Mouse (Mus musculus): ENCODE data around the gene Zswim4. TPM values are rescaled to one million over a fixed set of nuclear protein-coding genes. Genes with fewer than 3 reads are reported as not detected.

The Zswim4 gene
- total and polyA plus RNA-seq, 2 experiments = 2.8 to 8.4 TPM

DNA sequence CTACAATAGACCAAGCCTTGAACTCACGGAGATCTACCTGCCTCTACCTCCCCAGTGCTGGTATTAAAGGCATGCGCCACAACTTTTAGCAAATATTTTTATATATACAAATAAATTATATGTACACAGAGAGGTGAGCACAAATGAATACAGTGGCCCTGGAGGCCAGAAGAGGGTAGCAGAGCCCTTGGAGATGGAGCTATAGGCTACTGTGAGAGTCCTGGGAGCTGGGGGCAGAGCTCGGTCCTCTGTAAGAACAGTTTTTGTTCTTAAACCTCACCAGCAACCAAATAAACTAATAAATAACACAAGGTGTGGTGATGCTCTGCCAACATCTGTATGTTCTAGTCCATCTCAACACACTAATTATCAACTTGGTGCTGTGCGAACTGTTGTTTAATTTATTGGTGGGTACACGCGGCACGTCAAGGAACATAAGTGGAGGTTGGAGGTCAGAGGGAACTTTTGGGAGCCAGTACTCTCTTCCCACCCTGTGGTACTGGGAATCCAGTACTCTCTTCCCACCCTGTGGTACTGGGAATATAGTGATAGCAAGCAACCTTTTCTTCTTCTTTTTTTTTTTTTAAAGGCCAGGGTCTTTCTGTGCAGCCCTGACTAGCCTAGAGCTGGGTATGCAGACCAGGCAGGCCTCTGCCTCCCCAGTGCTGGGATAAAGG, 46.5 kb downstream of the Zswim4 start:
- Histone ChIP-seq H3K4me3 (ENCODE audit: insufficient read depth, low read depth, low read length) (no peak overlapping the region), H3K4me1 (ENCODE audit: control insufficient read depth, insufficient read depth, low read length) (no peaks in the 10 kb centered on the region), H3K27me3 (ENCODE audit: control insufficient read depth, insufficient read depth, low read length) (no peaks in the 10 kb centered on the region), H3K36me3 (ENCODE audit: control insufficient read depth, insufficient read depth, low read length) (no peaks in the 10 kb centered on the region), H3K9ac (ENCODE audit: low read depth, low read length) (no peak overlapping the region), H3K79me2 (ENCODE audit: control insufficient read depth, insufficient read depth, low read length) (no peaks in the 10 kb centered on the region), H3K27ac (replicated peaks; ENCODE audit: insufficient read depth, low read depth, low read length) (no peak overlapping the region)
- TF ChIP-seq POLR2A (IDR thresholded peaks at IDR 0.05; ENCODE audit: extremely low read depth, insufficient read depth, low read length) (no peak), CTCF (IDR thresholded peaks at IDR 0.05; ENCODE audit: low read depth, low read length) (no peak)
- 94% methylated on average over 7 of the region's 7 CpGs for WGBS
- no peak for DNase-seq (ENCODE audit: extremely low read depth, low read depth, low spot score)

DNA sequence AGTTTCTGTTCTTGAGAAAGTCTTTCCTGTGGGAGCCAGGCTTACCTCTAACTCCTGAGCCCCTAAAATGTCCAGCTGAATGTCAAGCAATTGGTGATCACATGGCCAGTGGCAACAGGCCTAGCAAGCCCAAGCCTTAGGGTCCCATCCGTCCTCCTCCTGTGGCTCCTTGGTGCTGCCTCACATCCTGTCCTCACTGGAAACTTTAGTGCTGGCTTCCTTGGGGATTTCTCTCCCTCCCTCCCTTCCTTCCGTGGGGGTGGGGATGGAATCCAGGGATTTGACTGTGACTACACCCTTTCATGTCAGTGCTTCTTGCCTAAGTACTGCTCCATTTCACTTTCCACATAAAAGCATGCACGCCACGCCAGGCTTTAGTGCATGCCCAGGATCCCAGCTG, 47.3 kb downstream of the Zswim4 start:
- Histone ChIP-seq H3K36me3 (ENCODE audit: control insufficient read depth, insufficient read depth, low read length) (no peaks in the 10 kb centered on the region), H3K9ac (ENCODE audit: low read depth, low read length) (peak overlapping the region; percentile 18; the same call in 1 of the 2 replicates), H3K79me2 (ENCODE audit: control insufficient read depth, insufficient read depth, low read length) (no peaks in the 10 kb centered on the region), H3K27ac (replicated peaks; ENCODE audit: insufficient read depth, low read depth, low read length) (peak overlapping the region; percentile 48), H3K27me3 (ENCODE audit: control insufficient read depth, insufficient read depth, low read length) (0 out of 2 replicates have a peak, but pooled peaks cover 2% of the 10 kb centered on the region), H3K4me3 (ENCODE audit: insufficient read depth, low read depth, low read length) (no peak overlapping the region), H3K4me1 (ENCODE audit: control insufficient read depth, insufficient read depth, low read length) (no peaks in the 10 kb centered on the region)
- DNase-seq (ENCODE audit: extremely low read depth, low read depth, low spot score) = no peak
- TF ChIP-seq POLR2A (IDR thresholded peaks at IDR 0.05; ENCODE audit: extremely low read depth, insufficient read depth, low read length) = 0 out of 2 replicates have a peak, but pooled peaks have one; percentile 24
- no peak for TF ChIP-seq CTCF (IDR thresholded peaks at IDR 0.05; ENCODE audit: low read depth, low read length)
- WGBS = 64% methylated on average over 4 of the region's 4 CpGs

DNA sequence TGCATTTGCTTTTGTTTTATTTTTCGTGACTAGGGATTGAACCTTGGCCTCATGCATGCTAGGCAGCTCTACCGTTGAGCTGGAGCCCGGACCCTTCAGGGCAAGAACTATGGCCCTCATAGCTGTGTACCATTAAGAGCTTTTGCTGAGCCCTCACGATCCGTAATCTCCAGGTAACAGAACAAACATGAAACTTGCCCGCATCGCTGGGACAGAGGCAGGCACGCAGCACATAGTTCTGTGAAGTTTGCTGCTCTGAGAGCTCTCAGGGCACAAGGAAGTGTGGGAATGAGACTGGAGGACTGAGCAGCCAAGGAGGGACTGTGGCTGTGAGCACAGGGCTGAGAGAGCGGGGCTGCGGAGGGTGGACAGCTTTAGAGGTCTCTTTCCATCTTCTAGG, 48.2 kb downstream of the Zswim4 start:
- Histone ChIP-seq H3K27ac (replicated peaks; ENCODE audit: insufficient read depth, low read depth, low read length) (no peak overlapping the region), H3K4me3 (ENCODE audit: insufficient read depth, low read depth, low read length) (no peak overlapping the region), H3K27me3 (ENCODE audit: control insufficient read depth, insufficient read depth, low read length) (peaks cover 9% of the 10 kb centered on the region; the same call in 1 of the 2 replicates), H3K79me2 (ENCODE audit: control insufficient read depth, insufficient read depth, low read length) (no peaks in the 10 kb centered on the region), H3K36me3 (ENCODE audit: control insufficient read depth, insufficient read depth, low read length) (no peaks in the 10 kb centered on the region), H3K9ac (ENCODE audit: low read depth, low read length) (no peak overlapping the region), H3K4me1 (ENCODE audit: control insufficient read depth, insufficient read depth, low read length) (no peaks in the 10 kb centered on the region)
- TF ChIP-seq POLR2A (IDR thresholded peaks at IDR 0.05; ENCODE audit: extremely low read depth, insufficient read depth, low read length) (no peak), CTCF (IDR thresholded peaks at IDR 0.05; ENCODE audit: low read depth, low read length) (no peak)
- no peak for DNase-seq (ENCODE audit: extremely low read depth, low read depth, low spot score)
- WGBS = 54% methylated on average over 10 of the region's 10 CpGs

DNA sequence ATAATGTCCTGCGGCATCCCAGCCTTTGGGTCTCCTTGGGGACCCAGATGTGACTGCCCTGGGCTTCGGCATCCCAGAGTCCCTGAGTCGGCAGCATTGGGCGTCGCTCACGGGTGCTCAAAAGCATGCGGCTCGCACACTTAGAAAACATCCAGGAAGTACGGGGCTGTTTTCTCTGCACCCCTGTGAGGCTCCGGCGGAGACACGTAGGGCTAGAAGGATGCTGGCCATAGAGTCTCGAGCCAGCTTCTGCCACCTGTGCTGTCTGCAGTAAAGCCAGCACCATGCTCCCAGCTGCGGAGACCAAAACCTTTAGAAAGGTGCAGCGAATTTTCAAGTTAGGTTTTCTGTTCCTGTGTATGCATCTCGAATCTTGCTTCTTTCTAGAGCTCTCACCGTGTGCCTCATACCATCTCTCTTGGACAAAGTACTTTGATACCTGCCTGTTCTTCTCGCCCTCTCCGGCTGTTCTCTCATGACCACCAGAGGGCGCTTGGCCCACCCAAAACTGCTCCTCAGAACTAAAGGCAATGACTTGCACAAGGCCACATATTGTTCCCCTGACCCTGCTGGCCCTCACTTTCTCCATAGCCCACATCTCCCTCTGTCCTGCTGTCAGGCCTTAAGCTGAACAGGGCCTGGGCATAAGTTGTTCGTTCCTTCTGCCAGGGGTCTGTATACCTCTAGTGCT, 49.6 kb downstream of the Zswim4 start:
- Histone ChIP-seq H3K4me1 (ENCODE audit: control insufficient read depth, insufficient read depth, low read length) (no peaks in the 10 kb centered on the region), H3K79me2 (ENCODE audit: control insufficient read depth, insufficient read depth, low read length) (no peaks in the 10 kb centered on the region)

DNA sequence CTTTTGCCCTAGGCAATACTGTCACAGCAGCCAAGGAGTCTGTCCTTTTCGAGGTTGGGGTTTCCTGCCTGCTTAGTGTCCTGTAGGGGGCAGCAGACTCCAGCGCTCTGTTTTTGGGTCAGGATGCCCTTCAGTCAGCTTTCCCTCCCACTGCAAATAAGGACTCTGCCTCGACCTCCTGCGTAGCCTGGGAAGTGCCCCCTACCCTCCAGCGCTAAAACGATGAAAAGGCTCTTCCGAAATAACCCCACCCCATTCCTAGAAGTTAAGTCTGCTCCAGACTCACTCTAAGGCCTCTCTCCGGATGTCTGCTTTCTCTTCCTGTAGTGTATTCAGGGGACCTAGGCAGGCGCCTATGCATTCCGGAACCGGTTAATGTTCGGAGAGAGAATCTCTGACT, 50.3 kb downstream of the Zswim4 start:
- peak; percentile 46 for DNase-seq (ENCODE audit: extremely low read depth, low read depth, low spot score)
- WGBS = under 1% methylated on average over 12 of the region's 12 CpGs
- Histone ChIP-seq H3K4me3 (ENCODE audit: insufficient read depth, low read depth, low read length) (peak overlapping the region; percentile 38; the same call in 1 of the 2 replicates), H3K4me1 (ENCODE audit: control insufficient read depth, insufficient read depth, low read length) (no peaks in the 10 kb centered on the region), H3K27ac (replicated peaks; ENCODE audit: insufficient read depth, low read depth, low read length) (0 out of 2 replicates have a peak overlapping the region, but pooled peaks have one; percentile 12), H3K9ac (ENCODE audit: low read depth, low read length) (peak overlapping the region; percentile 32; the same call in 1 of the 2 replicates), H3K79me2 (ENCODE audit: control insufficient read depth, insufficient read depth, low read length) (no peaks in the 10 kb centered on the region), H3K36me3 (ENCODE audit: control insufficient read depth, insufficient read depth, low read length) (no peaks in the 10 kb centered on the region), H3K27me3 (ENCODE audit: control insufficient read depth, insufficient read depth, low read length) (peaks cover 11% of the 10 kb centered on the region; the same call in 1 of the 2 replicates)
- peak; percentile 97 for TF ChIP-seq CTCF (IDR thresholded peaks at IDR 0.05; ENCODE audit: low read depth, low read length)
- no peak for TF ChIP-seq POLR2A (IDR thresholded peaks at IDR 0.05; ENCODE audit: extremely low read depth, insufficient read depth, low read length)

More for the DNA sequence above, 49.6 kb downstream of the Zswim4 start:
- TF ChIP-seq CTCF (IDR thresholded peaks at IDR 0.05; ENCODE audit: low read depth, low read length) (peak; percentile 78), POLR2A (IDR thresholded peaks at IDR 0.05; ENCODE audit: extremely low read depth, insufficient read depth, low read length) (no peak)
- 12% methylated on average over 21 of the region's 21 CpGs for WGBS
- H3K9ac ChIP-seq (ENCODE audit: low read depth, low read length) = peak overlapping the region; percentile 32
- 0 out of 2 replicates have a peak overlapping the region, but pooled peaks have one; percentile 12 for H3K27ac ChIP-seq (replicated peaks; ENCODE audit: insufficient read depth, low read depth, low read length)
- H3K4me3 ChIP-seq (ENCODE audit: insufficient read depth, low read depth, low read length) = peak overlapping the region; percentile 38
- peaks cover 11% of the 10 kb centered on the region; the same call in 1 of the 2 replicates for H3K27me3 ChIP-seq (ENCODE audit: control insufficient read depth, insufficient read depth, low read length)
- no peaks in the 10 kb centered on the region for H3K36me3 ChIP-seq (ENCODE audit: control insufficient read depth, insufficient read depth, low read length)
- no peak for DNase-seq (ENCODE audit: extremely low read depth, low read depth, low spot score)

All from liver, adult 2 months (tissue).